Mouse (Mus musculus): Measurements from ENCODE around the gene Ube2b. TPM values are rescaled to one million over a fixed set of nuclear protein-coding genes. Genes with fewer than 3 reads are reported as not detected.

Gene Ube2b
- total and polyA plus RNA-seq, 2 experiments from 2014 or later = 160 to 232 TPM

- TF ChIP-seq CTCF (IDR thresholded peaks at IDR 0.05) = no peak
- ATAC-seq (ENCODE audit: low FRiP score) = peak; percentile 89
Observed at GRCm38 (mm10) chr11:52003772-52004528, 3.4 kb upstream of the Ube2b start, which contains the start of gene Cdkl3. Gene Cdkl3 (plus strand): TSS chr11:52004221.

GRCm38 (mm10) chr11:52003505-52003771 lies 2.9 kb upstream of the Ube2b start:
- peak overlapping the region; percentile 87 for H3K9ac ChIP-seq (replicated peaks; ENCODE audit: low read length, poor library complexity, severe bottlenecking)
- no peaks in the 10 kb centered on the region for H3K9me3 ChIP-seq (ENCODE audit: low read length)
- no peaks in the 10 kb centered on the region for H3K27me3 ChIP-seq (ENCODE audit: insufficient read depth, low read length)
- H3K4me3 ChIP-seq (ENCODE audit: low read depth, low read length) = peak overlapping the region; percentile 85
- ATAC-seq (ENCODE audit: low FRiP score) (no peak), DNase-seq (ENCODE audit: low spot score) (no peak)
- peak overlapping the region; percentile 64 for H3K4me2 ChIP-seq (ENCODE audit: low read depth, low read length, poor library complexity, severe bottlenecking)
- no peaks in the 10 kb centered on the region for H3K36me3 ChIP-seq (ENCODE audit: insufficient read depth, low read length)
- 15% methylated on average over 4 of the region's 4 CpGs for WGBS
- H3K4me1 ChIP-seq (ENCODE audit: insufficient read depth, low read length) = peaks cover 13% of the 10 kb centered on the region; the same call in 1 of the 2 replicates
- peak overlapping the region; percentile 90 for H3K27ac ChIP-seq (ENCODE audit: low read depth, low read length)
- no peak for TF ChIP-seq CTCF (IDR thresholded peaks at IDR 0.05)

More at GRCm38 (mm10) chr11:52003772-52004528, 3.4 kb upstream of the Ube2b start, which contains the start of gene Cdkl3:
- H3K9ac ChIP-seq (replicated peaks; ENCODE audit: low read length, poor library complexity, severe bottlenecking) = peak within 1 kb of the TSS; percentile 87
- peak within 1 kb of the TSS; percentile 90 for H3K27ac ChIP-seq (ENCODE audit: low read depth, low read length)
- under 1% methylated on average over 50 of the region's 51 CpGs for WGBS
- no peaks in the 10 kb centered on the region for H3K27me3 ChIP-seq (ENCODE audit: insufficient read depth, low read length)
- H3K4me3 ChIP-seq (ENCODE audit: low read depth, low read length) = peak within 1 kb of the TSS; percentile 85
- no peaks in the 10 kb centered on the region for H3K9me3 ChIP-seq (ENCODE audit: low read length)
- H3K4me1 ChIP-seq (ENCODE audit: insufficient read depth, low read length) = peaks cover 12% of the 10 kb centered on the region; the same call in 1 of the 2 replicates
- no peaks in the 10 kb centered on the region for H3K36me3 ChIP-seq (ENCODE audit: insufficient read depth, low read length)
- DNase-seq (ENCODE audit: low spot score) = peak; percentile 96
- peak within 1 kb of the TSS; percentile 64 for H3K4me2 ChIP-seq (ENCODE audit: low read depth, low read length, poor library complexity, severe bottlenecking)

GRCm38 (mm10) chr11:52002842-52003504 lies 2.4 kb upstream of the Ube2b start:
- Histone ChIP-seq H3K27me3 (ENCODE audit: insufficient read depth, low read length) (no peaks in the 10 kb centered on the region), H3K4me1 (ENCODE audit: insufficient read depth, low read length) (peaks cover 16% of the 10 kb centered on the region; the same call in 1 of the 2 replicates), H3K4me2 (ENCODE audit: low read depth, low read length, poor library complexity, severe bottlenecking) (peak overlapping the region; percentile 64), H3K9me3 (ENCODE audit: low read length) (no peaks in the 10 kb centered on the region), H3K36me3 (ENCODE audit: insufficient read depth, low read length) (no peaks in the 10 kb centered on the region), H3K4me3 (ENCODE audit: low read depth, low read length) (peak overlapping the region; percentile 85), H3K27ac (ENCODE audit: low read depth, low read length) (no peak overlapping the region), H3K9ac (replicated peaks; ENCODE audit: low read length, poor library complexity, severe bottlenecking) (0 out of 2 replicates have a peak overlapping the region, but pooled peaks have one; percentile 87)
- peak; percentile 10; the same call in 1 of the 2 replicates for TF ChIP-seq CTCF (IDR thresholded peaks at IDR 0.05)
- no peak for DNase-seq (ENCODE audit: low spot score)
- ATAC-seq (ENCODE audit: low FRiP score) = no peak
- WGBS = 80% methylated on average over 13 of the region's 13 CpGs

GRCm38 (mm10) chr11:52001861-52002260 lies 1.3 kb upstream of the Ube2b start:
- no peak overlapping the region for H3K9ac ChIP-seq (replicated peaks; ENCODE audit: low read length, poor library complexity, severe bottlenecking)
- ATAC-seq (ENCODE audit: low FRiP score) = no peak
- WGBS = 94% methylated on average over 8 of the region's 8 CpGs
- no peaks in the 10 kb centered on the region for H3K9me3 ChIP-seq (ENCODE audit: low read length)
- no peak overlapping the region for H3K27ac ChIP-seq (ENCODE audit: low read depth, low read length)
- TF ChIP-seq CTCF (IDR thresholded peaks at IDR 0.05) = no peak
- H3K4me2 ChIP-seq (ENCODE audit: low read depth, low read length, poor library complexity, severe bottlenecking) = no peak overlapping the region
- no peak overlapping the region for H3K4me3 ChIP-seq (ENCODE audit: low read depth, low read length)
- H3K27me3 ChIP-seq (ENCODE audit: insufficient read depth, low read length) = no peaks in the 10 kb centered on the region
- peaks cover 18% of the 10 kb centered on the region for H3K4me1 ChIP-seq (ENCODE audit: insufficient read depth, low read length)
- peaks cover 7% of the 10 kb centered on the region; the same call in 1 of the 2 replicates for H3K36me3 ChIP-seq (ENCODE audit: insufficient read depth, low read length)
- DNase-seq (ENCODE audit: low spot score) = no peak

GRCm38 (mm10) chr11:52001341-52001740 lies 779 bp upstream of the Ube2b start:
- Histone ChIP-seq H3K9ac (replicated peaks; ENCODE audit: low read length, poor library complexity, severe bottlenecking) (no peak overlapping the region), H3K4me3 (ENCODE audit: low read depth, low read length) (peak overlapping the region; percentile 95), H3K4me1 (ENCODE audit: insufficient read depth, low read length) (peaks cover 18% of the 10 kb centered on the region), H3K27me3 (ENCODE audit: insufficient read depth, low read length) (no peaks in the 10 kb centered on the region), H3K36me3 (ENCODE audit: insufficient read depth, low read length) (peaks cover 12% of the 10 kb centered on the region; the same call in 1 of the 2 replicates), H3K27ac (ENCODE audit: low read depth, low read length) (peak overlapping the region; percentile 47; the same call in 1 of the 2 replicates), H3K4me2 (ENCODE audit: low read depth, low read length, poor library complexity, severe bottlenecking) (peak overlapping the region; percentile 59), H3K9me3 (ENCODE audit: low read length) (no peaks in the 10 kb centered on the region)
- 72% methylated on average over 10 of the region's 10 CpGs for WGBS
- no peak for TF ChIP-seq CTCF (IDR thresholded peaks at IDR 0.05)
- DNase-seq (ENCODE audit: low spot score) = no peak
- no peak for ATAC-seq (ENCODE audit: low FRiP score)

All from midbrain, postnatal 0 days (tissue).